Mouse (Mus musculus) midbrain, embryonic 10.5 days (tissue): ENCODE measurements at regions not wholly inside any gene's neighbourhood (a gene's known extent, or its start where the extent isn't known, plus 50 kb on each side); places are given as distances from the start of the nearest gene placed in this dataset.

Experiments used
- DNase-seq: peaks from one replicate; pipeline ENCODE4 v3.0.0-alpha.2; 2017; ENCODE audit warnings: low spot score
- H3K27ac ChIP-seq: fragments of 300-500 bp; sonication (generic); replicated peaks from 2 replicates; pipeline ENCODE4 v1.5.1; 2016; ENCODE audit warnings: mild to moderate bottlenecking
- H3K27me3 ChIP-seq: fragments of 300-500 bp; sonication (generic); 2 replicates; pipeline ENCODE4 v1.6.1; 2016; ENCODE audit warnings: low read depth, mild to moderate bottlenecking; ENCODE audit not compliant: poor library complexity, severe bottlenecking
- H3K36me3 ChIP-seq: fragments of 300-500 bp; sonication (generic); 2 replicates; pipeline ENCODE4 v1.6.1; 2016; ENCODE audit warnings: mild to moderate bottlenecking, moderate library complexity
- H3K4me1 ChIP-seq: fragments of 300-500 bp; sonication (generic); 2 replicates; pipeline ENCODE4 v1.6.1; 2016
- H3K4me3 ChIP-seq: fragments of 300-500 bp; sonication (generic); 2 replicates; pipeline ENCODE4 v1.5.1; 2016; ENCODE audit warnings: mild to moderate bottlenecking, moderate library complexity
- H3K9me3 ChIP-seq: fragments of 300-500 bp; sonication (generic); replicated peaks from 2 replicates; pipeline ENCODE4 v1.6.1; 2016; ENCODE audit warnings: mild to moderate bottlenecking
- WGBS: fragments of 180-500 bp; shearing (Covaris S2); methylation state at CpG from one replicate; pipeline ENCODE4 v1.1.7; 2016; 5-methylcytosine and 5-hydroxymethylcytosine counted together

DNA sequence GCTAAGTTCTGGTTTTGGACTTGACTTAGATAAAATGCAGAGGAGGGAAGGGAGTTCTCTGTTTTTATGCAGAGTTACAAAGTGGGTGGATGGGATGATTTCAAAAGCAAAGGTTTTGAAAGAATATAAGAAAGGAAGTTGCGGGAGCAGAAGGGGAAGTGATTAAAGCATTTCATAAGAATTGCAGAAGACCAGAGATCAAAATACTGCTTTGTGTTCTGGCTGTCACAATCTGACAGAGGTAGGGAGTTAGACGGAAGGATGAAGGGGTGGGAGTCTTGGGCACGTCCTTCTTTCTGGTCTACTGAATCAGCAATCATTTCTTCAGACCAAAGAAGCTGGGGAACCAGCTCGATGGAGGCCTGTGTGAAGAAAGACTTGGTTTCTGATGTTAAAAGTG is 78.0 kb upstream of the Fn1 start:
- Histone ChIP-seq H3K27ac (no peak overlapping the region), H3K36me3 (no peaks in the 10 kb centered on the region), H3K27me3 (no peaks in the 10 kb centered on the region), H3K9me3 (no peaks in the 10 kb centered on the region), H3K4me3 (no peak overlapping the region), H3K4me1 (no peaks in the 10 kb centered on the region)
- no peak for DNase-seq
- WGBS = 86% methylated on average over 4 of the region's 4 CpGs

DNA sequence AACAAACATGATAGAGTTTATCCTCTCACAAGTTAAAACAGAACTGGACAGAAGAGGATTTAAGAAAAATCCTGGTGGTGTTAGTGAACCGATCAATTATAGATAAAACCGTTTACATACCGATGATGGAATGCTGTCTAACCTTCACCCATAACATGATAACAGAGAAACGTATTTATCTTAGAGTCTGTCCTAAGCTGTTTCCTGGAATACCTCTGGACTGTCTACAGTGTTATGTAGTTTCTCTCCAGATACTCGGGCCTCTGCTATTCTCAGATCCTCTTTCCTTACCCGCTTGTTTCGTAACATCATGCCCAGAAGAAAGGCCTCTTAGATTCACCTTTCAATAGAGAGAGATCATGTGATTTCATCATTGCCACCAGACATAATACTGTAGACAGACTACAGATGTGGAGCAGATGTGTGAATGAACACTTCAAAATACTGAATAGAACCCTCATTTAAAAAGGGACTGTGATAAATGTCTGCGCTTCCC is 75.9 kb upstream of the Fn1 start:
- H3K36me3 ChIP-seq = no peaks in the 10 kb centered on the region
- no peak overlapping the region for H3K27ac ChIP-seq
- H3K9me3 ChIP-seq = no peaks in the 10 kb centered on the region
- no peaks in the 10 kb centered on the region; the same call in 1 of the 2 replicates for H3K4me1 ChIP-seq
- no peaks in the 10 kb centered on the region for H3K27me3 ChIP-seq
- no peak for DNase-seq
- no peak overlapping the region for H3K4me3 ChIP-seq
- WGBS = 92% methylated on average over 8 of the region's 8 CpGs

DNA sequence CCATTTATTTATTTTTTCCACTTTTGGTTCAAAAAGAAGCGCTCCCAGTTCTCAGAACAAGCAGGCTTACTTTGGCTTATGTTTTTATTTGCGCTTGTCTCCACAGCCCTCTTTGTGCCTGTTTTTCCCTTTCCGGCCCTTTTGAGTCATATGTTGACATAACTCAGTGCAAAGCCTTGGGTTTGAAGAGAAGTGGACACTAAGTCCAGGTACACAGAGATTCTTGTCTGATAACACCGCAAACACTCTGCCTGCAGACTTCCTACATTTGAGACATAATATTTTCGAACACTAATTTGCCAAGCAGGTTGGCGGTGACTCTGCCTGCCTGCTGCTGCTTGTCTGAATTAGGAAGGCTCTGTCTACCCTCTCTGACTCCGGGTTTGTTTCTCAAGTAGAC is 70.8 kb upstream of the Fn1 start:
- no peak overlapping the region for H3K4me3 ChIP-seq
- no peaks in the 10 kb centered on the region for H3K9me3 ChIP-seq
- WGBS = 76% methylated on average over 7 of the region's 7 CpGs
- no peaks in the 10 kb centered on the region for H3K36me3 ChIP-seq
- DNase-seq = no peak
- H3K27me3 ChIP-seq = no peaks in the 10 kb centered on the region
- no peak overlapping the region for H3K27ac ChIP-seq
- peaks cover 10% of the 10 kb centered on the region for H3K4me1 ChIP-seq

DNA sequence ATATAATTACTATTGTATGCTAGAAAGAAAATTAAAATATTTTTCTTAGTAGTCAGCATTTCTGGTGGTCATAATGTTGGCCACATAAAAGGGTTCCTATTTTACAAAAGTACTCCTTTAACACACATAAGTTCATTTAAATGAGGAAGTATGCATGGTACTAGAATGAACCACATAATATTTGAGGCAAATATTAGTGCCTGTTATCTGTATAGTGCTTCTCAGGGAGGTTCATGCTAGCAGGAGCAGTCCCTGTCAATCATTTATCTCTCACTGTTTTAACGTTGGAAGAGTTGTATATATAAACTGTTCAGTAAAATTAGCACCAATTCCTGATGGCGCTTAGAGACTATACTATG is 70.0 kb upstream of the Fn1 start:
- no peak for DNase-seq
- Histone ChIP-seq H3K4me1 (peaks cover 10% of the 10 kb centered on the region), H3K36me3 (no peaks in the 10 kb centered on the region), H3K9me3 (no peaks in the 10 kb centered on the region), H3K27me3 (no peaks in the 10 kb centered on the region), H3K4me3 (no peak overlapping the region), H3K27ac (no peak overlapping the region)
- WGBS = 83% methylated on average over 2 of the region's 2 CpGs

DNA sequence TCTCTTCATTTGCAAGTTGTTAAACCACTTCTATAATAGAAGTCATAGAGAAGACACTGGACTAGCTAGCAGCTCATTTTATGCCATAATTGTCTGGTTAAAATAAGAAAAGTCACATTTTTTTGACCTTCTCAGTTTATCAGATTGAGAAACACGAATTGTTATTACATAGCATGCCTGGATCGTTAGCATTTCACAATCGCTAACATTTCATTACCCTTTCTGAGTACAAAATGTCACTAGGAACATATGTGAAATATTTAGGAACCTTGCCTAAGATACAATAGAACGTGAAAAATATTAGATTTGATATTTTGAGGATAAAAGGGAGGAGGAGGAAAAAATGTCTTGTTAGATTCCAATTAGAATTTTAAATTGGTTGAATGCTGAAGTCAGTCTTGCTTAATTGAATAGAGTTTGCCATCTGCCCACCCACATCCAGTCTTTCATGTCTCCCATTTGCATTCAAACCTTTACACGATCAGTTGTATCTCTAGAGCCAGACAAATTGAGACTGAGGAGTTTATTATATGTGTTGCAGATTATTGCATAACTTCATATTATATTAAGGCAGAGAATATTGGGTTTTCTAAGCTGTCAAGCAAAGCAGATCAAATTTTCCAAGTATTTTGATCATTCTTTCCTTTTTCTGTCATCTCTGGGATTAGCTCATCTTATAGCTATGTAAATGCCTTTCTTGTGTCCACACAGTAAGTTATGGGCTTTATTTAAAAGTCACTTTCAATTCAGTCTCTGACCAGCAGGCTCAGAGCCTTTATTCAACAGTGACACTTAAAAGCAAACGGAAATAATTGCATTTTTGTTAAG is 69.4 kb upstream of the Fn1 start:
- H3K9me3 ChIP-seq = no peaks in the 10 kb centered on the region
- 85% methylated on average over 6 of the region's 6 CpGs for WGBS
- peaks cover 10% of the 10 kb centered on the region for H3K4me1 ChIP-seq
- no peaks in the 10 kb centered on the region for H3K27me3 ChIP-seq
- no peak overlapping the region for H3K4me3 ChIP-seq
- H3K36me3 ChIP-seq = no peaks in the 10 kb centered on the region
- no peak overlapping the region for H3K27ac ChIP-seq
- no peak for DNase-seq
